Mouse (Mus musculus) neural tube, embryonic 14.5 days (tissue): ENCODE results near the gene Rnf223. TPM values are rescaled to one million over a fixed set of nuclear protein-coding genes. Genes with fewer than 3 reads are reported as not detected.

Experiments used
- ATAC-seq: fragments of 200-750 bp; cut with Nextera tagmentation; 2 replicates; pipeline ENCODE4 v1.8.0; 2017; ENCODE audit warnings: low read depth, mild to moderate bottlenecking, moderate TSS enrichment, moderate library complexity
- H3K27ac ChIP-seq: fragments of 300-500 bp; sonication (generic); 2 replicates; pipeline ENCODE4 v1.5.1; 2014; ENCODE audit warnings: low read depth, mild to moderate bottlenecking, control low read depth, low read length, moderate library complexity, mixed read lengths
- H3K27me3 ChIP-seq: fragments of 300-500 bp; sonication (generic); 2 replicates; pipeline ENCODE4 v1.6.1; 2014; ENCODE audit warnings: low read length; ENCODE audit not compliant: control insufficient read depth, insufficient read depth
- H3K36me3 ChIP-seq: fragments of 300-500 bp; sonication (generic); 2 replicates; pipeline ENCODE4 v1.6.1; 2014; ENCODE audit warnings: low read length, mixed read lengths; ENCODE audit not compliant: control insufficient read depth, insufficient read depth
- H3K4me1 ChIP-seq: fragments of 300-500 bp; sonication (generic); 2 replicates; pipeline ENCODE4 v1.6.1; 2014; ENCODE audit warnings: low read length; ENCODE audit not compliant: control insufficient read depth, insufficient read depth
- H3K4me2 ChIP-seq: fragments of 300-500 bp; sonication (generic); 2 replicates; pipeline ENCODE4 v1.6.1; 2014; ENCODE audit warnings: mild to moderate bottlenecking, low read depth, low read length, control low read depth
- H3K4me3 ChIP-seq: fragments of 300-500 bp; sonication (generic); 2 replicates; pipeline ENCODE4 v1.5.1; 2014; ENCODE audit warnings: low read depth, low read length, control low read depth, mixed read lengths
- H3K9ac ChIP-seq: fragments of 300-500 bp; sonication (generic); replicated peaks from 2 replicates; pipeline ENCODE4 v1.6.1; 2014; ENCODE audit warnings: low read depth, mild to moderate bottlenecking, control low read depth, low read length, mixed read lengths
- H3K9me3 ChIP-seq: fragments of 300-500 bp; sonication (generic); 2 replicates; pipeline ENCODE4 v1.6.1; 2016; ENCODE audit warnings: low read length; ENCODE audit not compliant: control insufficient read depth
- WGBS: fragments of 180-500 bp; shearing (Covaris S2); extraction: QIAGEN DNeasy Blood & Tissue Kit; methylation state at CpG from one replicate; pipeline ENCODE4 v1.1.7; 2014; 5-methylcytosine and 5-hydroxymethylcytosine counted together
- polyA plus RNA-seq: library from polyadenylated mRNA; unstranded; fragments of >200 nt; fragmentation: Nextera tagmentation; extraction: Ambion mirVana; gene quantifications from 2 replicates; pipeline ENCODE4 v1.2.1, GENCODE M21; 2014

The Rnf223 gene
- polyA plus RNA-seq, 1 experiment from 2014 or later, result 0.64 TPM

DNA sequence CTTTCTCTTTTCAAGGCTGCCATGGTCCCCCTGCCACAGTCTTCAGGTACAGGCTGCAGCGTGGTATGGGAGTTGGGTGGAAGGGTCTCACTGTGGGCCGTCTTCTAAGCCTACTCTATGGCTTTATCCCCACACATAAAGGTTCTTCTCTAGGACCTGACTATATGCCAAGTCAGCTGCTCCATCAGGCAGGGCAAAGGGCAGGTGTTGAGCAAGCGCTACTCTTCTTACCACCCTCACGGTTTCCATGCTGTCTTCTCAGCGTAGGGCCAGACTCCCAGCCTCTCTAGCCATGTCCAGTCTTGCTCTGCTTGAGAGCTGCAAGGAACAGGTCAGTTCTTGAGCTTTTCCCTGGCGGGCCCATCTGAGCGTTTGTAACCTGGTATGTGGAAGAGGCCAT is 6.2 kb upstream of the Rnf223 start:
- no peak overlapping the region for H3K9ac ChIP-seq
- ATAC-seq, result no peak
- H3K4me2 ChIP-seq, result no peak overlapping the region
- H3K4me3 ChIP-seq, result no peak overlapping the region
- no peak overlapping the region for H3K27ac ChIP-seq
- no peaks in the 10 kb centered on the region for H3K9me3 ChIP-seq
- 97% methylated on average over 7 of the region's 7 CpGs for WGBS
- H3K4me1 ChIP-seq, result no peaks in the 10 kb centered on the region
- no peaks in the 10 kb centered on the region for H3K27me3 ChIP-seq
- peaks cover 62% of the 10 kb centered on the region for H3K36me3 ChIP-seq

DNA sequence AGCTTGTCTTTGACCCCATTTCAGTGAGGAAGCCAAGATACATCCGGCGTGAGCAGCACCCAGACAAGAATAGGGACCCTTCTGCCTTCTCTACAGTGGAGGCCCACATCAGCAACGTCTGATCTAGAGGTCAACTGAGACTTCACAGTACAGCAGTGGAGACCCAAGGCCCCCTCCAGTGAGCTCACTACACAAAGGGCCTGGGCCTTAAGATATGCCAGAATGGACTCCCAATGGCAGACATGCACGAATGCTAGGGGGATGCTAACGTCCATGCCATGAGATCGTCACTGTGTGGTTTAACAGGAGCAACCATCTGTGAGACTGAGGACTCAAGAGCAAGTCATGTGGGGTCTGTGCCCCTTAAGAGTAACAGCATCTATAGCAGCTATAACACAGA is 4.9 kb upstream of the Rnf223 start:
- 94% methylated on average over 6 of the region's 6 CpGs for WGBS
- no peaks in the 10 kb centered on the region for H3K27me3 ChIP-seq
- H3K4me1 ChIP-seq, result no peaks in the 10 kb centered on the region
- no peak overlapping the region for H3K9ac ChIP-seq
- no peak overlapping the region for H3K4me3 ChIP-seq
- no peak for ATAC-seq
- peaks cover 49% of the 10 kb centered on the region for H3K36me3 ChIP-seq
- no peak overlapping the region for H3K4me2 ChIP-seq
- H3K9me3 ChIP-seq, result no peaks in the 10 kb centered on the region
- H3K27ac ChIP-seq, result no peak overlapping the region

DNA sequence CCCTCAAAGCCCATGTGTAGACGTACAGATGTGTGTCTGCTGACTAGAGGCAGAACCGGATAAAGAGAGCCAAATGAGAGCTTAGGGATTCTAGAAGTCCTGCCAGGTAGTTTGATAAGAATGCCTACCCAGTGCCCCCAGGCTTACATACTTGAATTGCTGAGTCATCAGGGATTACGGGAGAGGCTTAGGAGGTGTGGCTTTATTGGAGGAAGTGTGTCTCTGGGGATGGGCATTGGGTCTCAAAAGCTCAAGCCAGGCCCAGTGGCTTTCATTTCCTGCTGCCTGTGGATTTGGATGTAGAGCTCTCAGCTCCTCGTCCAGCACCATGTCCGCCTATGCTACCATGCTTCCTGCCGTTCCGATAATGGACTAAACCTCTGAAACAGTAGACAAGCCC is 3.5 kb upstream of the Rnf223 start:
- Histone ChIP-seq H3K4me1 (no peaks in the 10 kb centered on the region), H3K4me2 (no peak overlapping the region), H3K27ac (no peak overlapping the region), H3K9me3 (no peaks in the 10 kb centered on the region), H3K4me3 (no peak overlapping the region), H3K9ac (no peak overlapping the region), H3K27me3 (no peaks in the 10 kb centered on the region), H3K36me3 (peaks cover 41% of the 10 kb centered on the region)
- no peak for ATAC-seq
- WGBS, result 90% methylated on average over 7 of the region's 7 CpGs

DNA sequence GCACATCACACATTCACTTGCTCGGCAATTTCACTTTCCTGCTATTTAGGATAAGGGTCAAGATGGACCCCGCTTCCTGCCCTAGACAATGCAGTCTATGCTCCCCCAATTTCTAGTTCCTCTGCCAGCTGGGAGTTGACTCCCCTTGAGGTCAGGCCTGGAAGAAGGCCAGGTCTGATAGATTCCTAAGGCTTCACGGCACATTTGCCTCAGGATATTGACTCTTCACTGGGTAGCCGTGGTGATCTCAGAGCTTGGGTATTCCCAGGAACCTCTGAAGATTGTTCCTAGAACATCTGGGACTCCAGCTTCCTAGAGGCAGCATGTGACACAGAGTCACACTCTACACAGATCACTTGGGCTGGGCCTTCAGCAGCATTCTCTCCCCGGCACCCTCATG is 1.6 kb upstream of the Rnf223 start:
- H3K9me3 ChIP-seq, result no peaks in the 10 kb centered on the region
- no peak overlapping the region for H3K4me2 ChIP-seq
- H3K36me3 ChIP-seq, result peaks cover 24% of the 10 kb centered on the region
- H3K4me3 ChIP-seq, result no peak overlapping the region
- H3K27ac ChIP-seq, result no peak overlapping the region
- no peak for ATAC-seq
- 90% methylated on average over 5 of the region's 5 CpGs for WGBS
- no peak overlapping the region for H3K9ac ChIP-seq
- H3K27me3 ChIP-seq, result no peaks in the 10 kb centered on the region
- H3K4me1 ChIP-seq, result no peaks in the 10 kb centered on the region

DNA sequence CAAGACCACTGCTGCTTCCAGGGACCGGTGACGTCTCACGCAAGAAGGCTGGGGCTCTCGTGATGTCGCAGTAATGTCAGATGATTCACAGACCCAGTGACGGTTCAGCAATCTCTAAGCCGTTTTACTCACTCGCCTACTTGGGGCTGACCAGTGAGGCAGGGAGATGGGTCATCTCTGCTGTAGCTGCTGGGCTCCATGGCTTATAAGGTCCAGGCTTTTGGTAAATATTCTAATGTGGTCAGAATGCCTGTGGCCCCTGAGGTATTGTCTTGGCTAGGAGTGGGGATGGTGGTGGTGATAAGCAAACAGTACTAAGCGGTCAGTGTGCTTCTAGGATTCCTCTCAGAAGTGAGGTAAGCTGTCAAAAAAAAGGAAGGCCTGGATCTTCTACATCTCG is 627 bp downstream of the Rnf223 start:
- no peak for ATAC-seq
- 90% methylated on average over 10 of the region's 10 CpGs for WGBS
- Histone ChIP-seq H3K4me1 (no peaks in the 10 kb centered on the region), H3K9ac (no peak overlapping the region), H3K9me3 (no peaks in the 10 kb centered on the region), H3K27ac (no peak overlapping the region), H3K4me3 (no peak overlapping the region), H3K36me3 (peaks cover 4% of the 10 kb centered on the region), H3K4me2 (no peak overlapping the region), H3K27me3 (no peaks in the 10 kb centered on the region)

DNA sequence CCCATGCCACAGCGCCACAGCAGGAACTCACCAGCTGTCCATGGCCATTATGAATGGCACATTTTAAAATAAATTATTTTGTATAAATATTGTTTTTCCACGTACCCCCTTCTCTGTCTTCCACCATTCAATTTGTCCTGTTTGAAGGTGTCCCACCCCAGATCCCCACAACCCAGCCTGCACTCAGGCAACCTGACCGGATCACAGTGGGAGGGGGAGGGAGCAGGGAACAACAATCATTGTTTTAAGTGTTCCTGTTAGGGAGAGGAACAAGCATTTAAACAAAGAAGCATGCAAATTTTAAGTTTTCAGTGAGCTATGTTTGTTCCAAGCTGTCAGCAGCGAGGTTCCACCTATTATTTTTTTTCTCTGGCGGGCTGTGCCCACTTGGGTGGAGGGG is 3.0 kb downstream of the Rnf223 start:
- Histone ChIP-seq H3K9ac (no peak overlapping the region), H3K4me1 (no peaks in the 10 kb centered on the region), H3K4me2 (no peak overlapping the region), H3K36me3 (no peaks in the 10 kb centered on the region), H3K27me3 (no peaks in the 10 kb centered on the region), H3K9me3 (no peaks in the 10 kb centered on the region), H3K27ac (no peak overlapping the region), H3K4me3 (no peak overlapping the region)
- no peak for ATAC-seq
- 61% methylated on average over 5 of the region's 5 CpGs for WGBS

DNA sequence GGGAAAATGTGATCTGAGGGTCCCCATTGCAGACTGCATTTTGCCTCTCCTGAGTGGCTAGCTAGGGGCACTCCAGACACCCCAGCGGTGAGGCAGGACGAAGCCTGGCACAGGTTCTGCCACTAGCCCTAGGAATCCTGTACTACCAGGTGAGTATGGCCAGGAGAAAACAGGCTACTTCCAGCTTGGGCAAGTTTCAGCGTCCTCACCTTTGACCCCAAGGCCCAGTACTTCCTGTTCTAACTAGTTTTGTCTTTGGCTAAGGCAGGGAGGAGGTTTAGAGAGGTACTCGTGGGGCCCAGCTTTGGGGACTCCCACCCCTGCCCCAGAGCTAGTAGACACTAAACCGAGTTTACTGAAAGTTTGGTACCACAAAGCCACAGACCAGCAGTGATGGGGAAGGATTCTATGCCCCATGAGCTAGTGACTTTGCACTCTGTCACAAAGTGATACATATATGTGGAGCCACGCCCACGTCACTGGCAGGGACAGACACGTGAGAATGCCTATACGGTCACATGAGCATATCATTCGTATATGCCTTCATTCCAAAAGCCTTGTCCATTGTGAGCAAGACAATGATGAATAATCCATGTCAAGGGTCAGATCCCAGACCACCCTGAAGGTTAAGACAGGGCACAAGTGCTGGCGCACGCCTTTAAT is 3.8 kb downstream of the Rnf223 start:
- H3K4me1 ChIP-seq, result no peaks in the 10 kb centered on the region
- H3K27me3 ChIP-seq, result no peaks in the 10 kb centered on the region
- H3K4me2 ChIP-seq, result no peak overlapping the region
- H3K9me3 ChIP-seq, result no peaks in the 10 kb centered on the region
- no peak overlapping the region for H3K4me3 ChIP-seq
- no peaks in the 10 kb centered on the region for H3K36me3 ChIP-seq
- no peak for ATAC-seq
- H3K27ac ChIP-seq, result no peak overlapping the region
- WGBS, result 80% methylated on average over 12 of the region's 12 CpGs
- H3K9ac ChIP-seq, result no peak overlapping the region

DNA sequence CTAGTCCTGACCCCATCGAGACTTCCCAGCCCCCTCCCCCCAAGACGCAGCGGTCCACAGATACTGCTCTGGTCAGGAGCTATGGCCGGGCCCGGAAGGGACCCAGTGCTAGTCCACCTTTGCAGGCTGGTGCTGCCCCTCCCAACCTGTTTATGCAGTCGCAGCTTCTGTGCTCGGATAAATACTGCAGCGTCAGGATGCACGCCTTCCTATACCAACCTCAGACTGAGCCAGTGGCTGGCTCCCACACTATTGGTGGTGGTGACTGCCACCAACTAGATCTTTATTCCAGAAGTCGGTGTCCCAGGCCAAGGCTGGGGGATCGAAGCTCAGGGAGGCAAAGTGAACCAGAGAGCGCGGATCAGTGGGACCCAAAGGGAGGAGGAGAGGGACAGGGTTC is 4.8 kb downstream of the Rnf223 start:
- no peaks in the 10 kb centered on the region for H3K4me1 ChIP-seq
- no peaks in the 10 kb centered on the region for H3K27me3 ChIP-seq
- no peak overlapping the region for H3K4me3 ChIP-seq
- H3K4me2 ChIP-seq, result no peak overlapping the region
- no peak overlapping the region for H3K27ac ChIP-seq
- 95% methylated on average over 13 of the region's 13 CpGs for WGBS
- no peak for ATAC-seq
- H3K36me3 ChIP-seq, result no peaks in the 10 kb centered on the region
- H3K9me3 ChIP-seq, result no peaks in the 10 kb centered on the region
- no peak overlapping the region for H3K9ac ChIP-seq

DNA sequence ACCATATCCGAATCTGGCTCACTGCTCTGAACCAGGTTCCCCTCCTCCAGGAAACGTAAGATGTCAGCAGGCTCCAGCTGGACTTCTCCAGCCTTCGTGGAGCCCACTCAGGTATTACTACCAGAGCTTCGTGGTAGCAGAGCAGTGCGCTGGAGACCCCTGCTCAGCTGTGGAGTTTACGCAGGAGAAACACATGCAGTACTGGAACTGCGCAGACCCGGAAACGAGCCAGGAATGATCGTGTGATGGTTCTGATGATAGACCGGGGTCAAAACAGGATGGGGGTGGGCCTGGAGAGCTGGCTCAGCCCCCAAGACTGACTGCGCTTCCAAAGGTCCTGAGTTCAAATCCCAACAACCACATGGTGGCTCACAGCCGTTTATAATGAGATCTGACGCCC is 5.5 kb downstream of the Rnf223 start:
- no peaks in the 10 kb centered on the region for H3K9me3 ChIP-seq
- 96% methylated on average over 14 of the region's 14 CpGs for WGBS
- no peaks in the 10 kb centered on the region for H3K4me1 ChIP-seq
- no peak overlapping the region for H3K9ac ChIP-seq
- no peak overlapping the region for H3K4me2 ChIP-seq
- H3K36me3 ChIP-seq, result no peaks in the 10 kb centered on the region
- no peak overlapping the region for H3K4me3 ChIP-seq
- ATAC-seq, result no peak
- no peaks in the 10 kb centered on the region for H3K27me3 ChIP-seq
- no peak overlapping the region for H3K27ac ChIP-seq
